Mouse (Mus musculus): ENCODE results near the gene Med21.

Med21 gene

DNA sequence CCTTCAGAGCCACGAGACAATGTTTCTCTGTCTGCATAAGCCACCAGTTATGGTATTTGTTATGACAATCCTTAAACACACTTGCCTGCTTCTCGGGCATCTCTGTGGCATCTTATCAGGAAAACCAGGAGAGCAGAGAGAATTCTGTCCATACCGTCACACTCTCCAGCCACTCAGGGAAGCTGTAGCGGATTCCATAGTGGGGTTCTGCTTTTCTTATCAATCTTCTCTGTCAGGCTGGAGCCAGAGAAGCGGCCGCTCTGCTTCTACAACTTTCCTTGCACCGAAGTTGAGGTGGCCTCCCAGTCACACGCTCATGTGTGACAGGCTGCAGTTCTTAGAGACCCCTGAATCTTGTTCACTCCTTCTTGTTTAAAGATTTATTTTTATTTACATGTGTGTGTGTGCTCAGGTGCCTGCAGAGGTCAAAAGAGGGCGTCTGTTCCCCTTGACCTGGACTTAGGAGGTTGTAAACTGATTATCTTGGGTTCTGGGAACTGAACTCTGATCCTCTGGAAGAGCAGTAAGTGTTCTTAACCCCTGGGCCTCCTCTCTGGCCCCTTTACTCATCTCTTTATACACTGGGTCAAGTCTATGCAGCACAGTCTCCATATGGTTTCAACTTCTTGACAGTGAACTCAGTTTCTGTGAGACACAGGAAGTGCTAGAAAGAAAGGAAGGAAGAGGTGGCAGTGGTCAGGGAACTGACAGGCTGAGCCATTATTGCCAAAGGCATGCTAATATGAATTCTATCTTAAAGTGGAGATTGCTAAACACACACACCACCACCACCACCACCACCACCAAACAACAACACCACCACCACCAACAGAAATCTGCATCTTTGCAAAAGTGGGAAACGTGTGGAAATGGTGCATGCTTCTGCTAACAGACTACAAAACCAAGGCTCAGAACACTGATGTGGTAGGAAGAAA is 36.1 kb downstream of the Med21 start:
- DNase-seq (ENCODE audit: low spot score): no peak

GRCm38 (mm10) chr6:146683881-146684280 is 41.5 kb downstream of the Med21 start:
- DNase-seq (ENCODE audit: low spot score): no peak

- no peak for DNase-seq (ENCODE audit: low spot score)
Measured at GRCm38 (mm10) chr6:146685781-146686308, 43.5 kb downstream of the Med21 start.

DNA sequence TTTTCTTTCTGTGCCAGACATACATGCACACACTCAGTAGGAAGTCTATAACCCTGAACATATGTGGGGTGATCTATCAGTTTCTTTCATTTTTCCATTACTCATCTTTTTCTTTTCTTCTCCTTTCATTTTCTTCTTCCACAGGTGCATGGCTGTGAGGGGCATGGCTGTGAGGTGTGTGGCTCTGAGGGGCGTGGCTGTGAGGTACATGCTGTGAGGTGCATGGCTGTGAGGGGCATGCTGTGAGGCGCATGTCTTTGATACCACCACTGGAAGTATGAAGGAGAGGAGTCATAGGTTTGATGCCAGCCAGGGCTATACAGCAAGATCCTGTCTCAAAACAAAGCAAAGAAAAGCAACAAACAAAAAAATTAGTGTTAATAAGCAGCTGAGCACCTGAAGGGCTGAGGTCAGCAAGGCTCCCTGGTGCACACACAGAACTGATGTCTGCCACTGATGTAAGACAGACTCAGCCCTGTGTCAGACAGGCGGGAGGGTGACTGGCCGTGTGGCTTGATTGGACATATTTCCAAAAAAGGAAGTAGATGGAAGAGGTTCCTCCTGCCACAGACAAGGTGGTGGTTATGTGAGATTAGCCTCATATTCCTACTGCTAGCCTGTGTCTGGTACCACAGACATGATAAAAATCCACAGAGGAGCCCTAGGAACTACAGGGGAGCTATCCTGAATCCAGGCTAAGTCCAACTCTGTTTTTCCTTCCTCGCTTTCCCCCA is 44.3 kb downstream of the Med21 start:
- DNase-seq (ENCODE audit: low spot score): no peak

GRCm38 (mm10) chr6:146688010-146688409 is 45.7 kb downstream of the Med21 start:
- DNase-seq (ENCODE audit: low spot score): no peak

- no peak for DNase-seq (ENCODE audit: low spot score)
Measured at GRCm38 (mm10) chr6:146688861-146689260, 46.5 kb downstream of the Med21 start.

GRCm38 (mm10) chr6:146697767-146698166 is 55.4 kb downstream of the Med21 start:
- DNase-seq (ENCODE audit: low spot score): no peak

DNA sequence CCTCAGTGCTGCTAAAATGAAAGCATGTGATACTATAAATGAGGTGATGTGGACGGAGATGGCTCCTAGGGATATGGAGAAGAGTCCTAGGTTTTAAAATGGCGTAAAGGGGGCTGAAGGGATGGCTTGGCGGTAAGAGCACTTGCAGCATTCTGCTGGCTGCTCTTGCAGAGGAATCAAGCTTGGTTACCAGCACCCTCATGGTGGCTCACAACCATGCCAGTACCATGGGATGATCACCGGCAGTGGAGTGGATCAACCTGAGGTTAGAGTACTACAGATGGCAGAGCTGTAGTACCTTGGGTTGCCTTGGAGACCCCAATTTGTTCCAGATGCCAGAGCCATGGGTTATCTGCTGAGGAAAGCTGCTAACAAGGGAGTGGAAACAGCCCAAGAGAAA is 56.0 kb downstream of the Med21 start:
- DNase-seq (ENCODE audit: low spot score): no peak
